Mouse (Mus musculus): ENCODE data around the gene Olfr247.

- TF ChIP-seq CTCF (IDR thresholded peaks at IDR 0.05; ENCODE audit: low read depth): no peak
- no peak for TF ChIP-seq EP300 (IDR thresholded peaks at IDR 0.05; ENCODE audit: low read depth)
Measured at GRCm38 (mm10) chr10:130012321-130012720, 36.4 kb upstream of the Olfr247 start, which contains the start of gene Olfr820.
